Mouse (Mus musculus) heart, postnatal 36 days (tissue): ENCODE measurements around the gene Mst1. TPM values are rescaled to one million over a fixed set of nuclear protein-coding genes. Genes with fewer than 3 reads are reported as not detected.

Experiments used
- DNase-seq, 2 experiments: peaks; one replicate each; pipeline ENCODE4 v3.0.0; 2021 to 2022
- intact Hi-C: fragments of 180-260 bp; cut with DNase I; formaldehyde crosslinking; loops from one replicate; pipeline ENCODE4 v1.15.1; 2025
- total RNA-seq, 2 experiments: library from RNA; stranded (reverse); gene quantifications; 2 replicates each; pipeline ENCODE4 v1.2.3; 2021

Gene Mst1
- total RNA-seq, 2 experiments from 2014 or later = not detected

- no peak for DNase-seq
- intact Hi-C loops = no loop called here
Observed at GRCm38 (mm10) chr9:108056361-108057261, 23.6 kb upstream of the Mst1 start.

GRCm38 (mm10) chr9:108057262-108057562 lies 23.0 kb upstream of the Mst1 start:
- intact Hi-C loops = no loop called here
- no peak for DNase-seq

- intact Hi-C loops = no loop called here
- no peak for DNase-seq
Observed at GRCm38 (mm10) chr9:108058291-108058690, 21.9 kb upstream of the Mst1 start.

GRCm38 (mm10) chr9:108062142-108062541 lies 18.1 kb upstream of the Mst1 start:
- intact Hi-C loops = no loop called here
- no peak for DNase-seq

- DNase-seq = no peak
- intact Hi-C loops = no loop called here
Observed at GRCm38 (mm10) chr9:108063361-108063760, 16.9 kb upstream of the Mst1 start.

DNA sequence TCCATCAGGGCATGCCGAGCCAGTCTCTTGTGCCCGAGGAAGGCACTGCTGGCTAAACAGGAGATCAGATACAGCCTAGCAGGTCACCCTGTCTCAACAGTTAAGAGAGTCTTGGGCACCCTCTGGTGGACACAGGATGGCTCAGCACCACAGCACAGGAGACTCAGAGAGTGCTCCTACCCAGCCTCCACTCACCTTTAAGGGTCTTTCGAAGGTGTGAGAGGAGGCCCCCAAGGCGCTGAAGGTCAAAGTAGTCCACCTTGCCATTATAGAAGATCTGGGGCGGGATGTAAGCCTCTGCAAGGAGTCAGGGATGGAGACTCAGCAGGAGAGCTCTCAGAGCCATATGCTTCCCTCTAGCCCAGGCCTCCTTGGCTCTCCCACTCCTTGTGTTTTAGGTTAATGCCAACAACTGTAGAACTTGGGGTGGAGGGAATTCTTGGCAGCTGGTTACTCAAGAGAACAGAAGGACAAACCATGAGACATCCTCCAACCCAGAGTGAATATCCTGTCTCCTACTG lies 14.7 kb upstream of the Mst1 start:
- DNase-seq = peak; percentile 55 to 56
- intact Hi-C loops = no loop called here

- no peak for DNase-seq
- intact Hi-C loops = loop anchor here (1.0 kb wide), 2 partner anchors 104 to 163 kb away; no protein-coding TSS in a partner anchor
Observed at GRCm38 (mm10) chr9:108067199-108067598, 13.0 kb upstream of the Mst1 start.

- intact Hi-C loops = loop anchor here (1.0 kb wide), 2 partner anchors 105 to 164 kb away; no protein-coding TSS in a partner anchor
- DNase-seq = peak; percentile 88 to 89
Observed at GRCm38 (mm10) chr9:108067900-108068299, 12.3 kb upstream of the Mst1 start.

GRCm38 (mm10) chr9:108069007-108069406 lies 11.2 kb upstream of the Mst1 start:
- intact Hi-C loops = no loop called here
- DNase-seq = no peak

GRCm38 (mm10) chr9:108069529-108069928 lies 10.7 kb upstream of the Mst1 start:
- intact Hi-C loops = no loop called here
- DNase-seq = no peak

DNA sequence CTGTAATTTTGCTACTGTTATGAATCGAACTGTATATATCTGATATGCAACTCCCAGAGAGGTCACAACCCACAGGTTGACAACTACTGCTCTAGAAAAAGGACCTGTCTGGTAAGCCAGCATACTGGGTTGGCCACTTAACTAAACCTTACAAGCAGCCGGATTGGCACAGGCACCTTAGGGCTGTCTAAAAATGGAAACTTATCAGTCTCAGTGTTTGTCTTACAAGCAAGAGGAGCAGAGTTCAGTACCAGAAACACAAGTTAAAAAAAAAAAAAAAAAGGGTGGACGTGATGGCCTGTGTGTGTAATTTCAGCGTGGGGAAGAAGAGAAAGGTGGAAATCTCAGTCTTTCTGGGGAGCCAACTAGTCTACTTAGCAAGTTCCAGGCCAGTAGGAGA lies 8.4 kb upstream of the Mst1 start:
- intact Hi-C loops = no loop called here
- DNase-seq = no peak

DNA sequence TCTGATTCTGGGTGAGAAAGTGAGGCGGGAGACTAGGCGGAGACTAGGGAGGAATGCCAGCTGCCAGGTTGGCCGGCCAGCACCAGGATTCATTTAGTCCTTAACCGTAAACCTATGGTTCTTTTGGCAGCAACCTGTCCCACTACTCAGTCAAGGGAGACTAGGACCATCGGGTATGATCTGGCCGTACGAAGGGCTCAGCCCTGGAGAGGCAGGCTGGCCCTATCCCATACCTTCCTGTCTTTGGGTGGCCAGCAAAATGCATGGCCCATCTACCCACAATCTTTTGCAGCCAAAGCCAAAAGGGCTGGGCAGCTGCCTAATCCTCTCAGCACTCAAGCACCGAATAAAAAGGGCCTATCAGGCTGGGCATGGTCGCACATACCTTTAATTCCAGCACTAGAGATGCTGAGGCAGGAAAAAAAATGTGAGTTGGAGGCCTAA lies 7.7 kb upstream of the Mst1 start:
- intact Hi-C loops = no loop called here
- no peak for DNase-seq

DNA sequence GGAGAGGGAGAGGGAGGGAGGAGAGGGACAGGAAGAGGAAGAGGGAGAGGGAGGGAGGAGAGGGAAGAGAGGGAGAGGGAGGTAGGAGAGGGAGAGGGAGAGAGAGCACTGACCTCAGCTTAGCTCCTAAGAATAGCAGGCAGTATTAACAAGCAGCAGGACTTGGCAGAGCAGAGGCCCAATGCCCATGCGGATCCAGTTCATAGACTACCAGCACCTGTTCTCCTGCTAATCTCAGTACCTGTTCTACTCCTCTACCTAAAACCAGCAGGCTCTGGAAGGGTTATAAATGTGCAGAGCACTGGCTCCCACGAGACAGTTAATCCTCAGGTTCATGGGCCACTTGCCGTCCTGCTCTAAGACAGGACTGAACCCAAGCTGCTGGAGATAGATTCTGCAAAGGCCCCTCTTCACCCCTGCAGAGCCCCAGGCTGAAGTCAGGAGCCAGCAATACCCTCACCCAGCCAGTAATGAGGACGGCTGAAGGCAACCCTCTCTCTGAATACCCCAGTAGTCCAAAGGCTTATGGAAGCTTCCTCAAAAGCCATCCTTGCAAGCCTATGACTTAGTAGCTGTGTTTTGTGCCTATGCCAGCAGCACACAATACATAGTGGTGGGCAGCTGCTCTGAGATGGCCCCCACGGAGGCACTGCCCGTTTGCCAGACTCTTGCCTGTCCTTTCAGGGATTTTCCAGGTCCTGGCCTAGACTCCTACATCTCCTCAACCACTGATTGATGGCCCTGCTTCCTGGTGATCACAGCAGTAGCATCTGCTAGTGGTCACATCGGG lies 6.9 kb upstream of the Mst1 start:
- intact Hi-C loops = no loop called here
- no peak for DNase-seq

DNA sequence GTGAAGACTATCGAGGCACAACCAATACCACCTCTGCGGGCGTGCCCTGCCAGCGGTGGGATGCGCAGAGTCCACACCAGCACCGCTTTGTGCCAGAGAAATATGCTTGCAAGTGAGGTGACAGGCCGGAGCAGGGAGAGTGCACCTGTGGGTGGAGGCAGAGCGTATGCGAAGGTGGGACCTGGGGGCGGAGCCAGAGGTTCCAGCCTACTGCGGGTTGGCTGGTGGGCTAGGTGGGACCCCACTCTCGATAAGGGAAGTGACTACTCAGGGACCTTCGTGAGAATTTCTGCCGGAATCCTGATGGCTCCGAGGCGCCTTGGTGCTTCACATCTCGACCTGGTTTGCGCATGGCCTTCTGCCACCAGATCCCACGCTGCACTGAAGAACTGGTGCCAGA lies 2.3 kb downstream of the Mst1 start:
- intact Hi-C loops = no loop called here
- DNase-seq = no peak

DNA sequence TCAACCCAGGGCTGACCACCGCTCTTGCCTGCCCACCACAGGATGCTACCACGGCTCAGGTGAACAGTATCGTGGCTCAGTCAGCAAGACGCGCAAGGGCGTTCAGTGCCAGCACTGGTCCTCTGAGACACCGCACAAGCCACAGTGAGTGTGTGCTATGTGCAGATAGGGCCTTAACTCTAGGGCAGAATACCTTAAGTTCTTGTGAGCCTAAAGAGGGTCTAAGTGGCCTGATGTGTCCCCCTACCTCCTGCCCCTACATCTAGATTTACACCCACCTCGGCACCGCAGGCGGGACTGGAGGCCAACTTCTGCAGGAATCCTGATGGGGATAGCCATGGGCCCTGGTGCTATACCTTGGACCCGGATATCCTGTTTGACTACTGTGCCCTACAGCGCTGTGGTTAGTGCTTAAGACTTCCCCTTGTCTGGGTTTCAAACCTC lies 2.8 kb downstream of the Mst1 start, which contains the start of gene Rnf123:
TSS of gene Rnf123 (minus strand) at position 359 of the 444 bp plus-strand sequence.
- DNase-seq = no peak
- intact Hi-C loops = no loop called here

- DNase-seq = no peak
- intact Hi-C loops = no loop called here
Observed at GRCm38 (mm10) chr9:108083561-108083960, 3.3 kb downstream of the Mst1 start.

DNA sequence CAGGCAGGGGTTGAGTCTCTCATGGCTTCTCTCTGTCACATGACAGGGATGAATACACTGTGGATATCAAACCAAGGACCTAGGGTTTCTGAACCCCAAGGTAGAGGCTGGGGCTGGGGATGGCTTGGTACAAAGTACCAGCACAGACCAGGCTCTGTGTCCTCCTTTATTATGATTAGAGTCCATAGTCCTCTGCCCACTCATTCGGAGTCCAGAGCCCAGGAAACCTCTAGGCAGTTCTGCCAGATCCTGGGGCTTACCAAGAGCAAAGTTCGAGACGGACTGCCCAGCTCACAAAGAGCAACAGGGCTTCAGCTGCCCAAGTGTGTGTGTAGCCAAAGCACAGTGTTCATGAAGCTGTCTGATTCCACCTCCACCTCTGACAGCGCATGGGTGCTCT lies 5.0 kb downstream of the Mst1 start:
- DNase-seq = no peak
- intact Hi-C loops = no loop called here

- intact Hi-C loops = no loop called here
- DNase-seq = no peak
Observed at GRCm38 (mm10) chr9:108090611-108091120, 10.4 kb downstream of the Mst1 start.

GRCm38 (mm10) chr9:108093586-108093985 lies 13.3 kb downstream of the Mst1 start:
- intact Hi-C loops = no loop called here
- DNase-seq = no peak

DNA sequence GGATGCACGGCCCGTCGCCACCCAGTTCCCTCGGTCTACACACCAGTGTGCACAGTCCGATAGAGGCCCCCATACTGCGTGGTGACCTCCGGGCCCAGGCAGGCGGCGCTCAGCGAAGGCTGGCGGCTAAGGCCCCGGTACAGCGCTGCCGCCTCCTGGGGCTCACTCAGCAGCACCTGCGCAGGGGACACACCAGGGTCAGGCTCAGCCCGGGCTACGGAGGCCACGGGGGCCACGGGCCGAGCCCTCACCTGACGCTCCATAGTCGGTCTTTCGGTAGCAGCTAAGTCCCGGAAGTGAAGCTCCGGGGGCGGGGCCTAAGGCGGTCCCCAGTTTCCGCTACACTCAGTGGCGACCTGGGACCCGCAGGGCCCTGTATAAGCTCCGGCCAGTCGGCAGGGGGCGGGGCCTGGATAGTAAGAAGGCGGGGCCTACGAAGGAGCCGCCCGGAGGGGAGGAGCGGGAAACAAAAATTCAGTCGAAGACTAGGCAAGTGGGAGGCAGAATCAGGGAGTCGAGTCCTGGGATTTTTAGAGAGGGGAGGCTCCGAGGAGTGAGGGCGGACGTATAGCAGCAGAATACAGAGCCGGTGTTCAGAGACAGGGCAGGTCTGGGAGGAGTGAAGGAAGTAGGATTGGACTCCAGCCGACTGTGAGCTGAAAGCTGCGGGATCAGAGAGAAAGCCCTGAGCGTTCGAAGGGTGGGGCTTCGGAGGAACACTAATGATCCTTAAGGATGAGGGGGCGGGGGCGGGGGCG lies 14.1 kb downstream of the Mst1 start, which contains the start of gene Apeh:
TSS of gene Apeh (minus strand) at position 423 of the 758 bp plus-strand sequence.
- intact Hi-C loops = loop anchor here (2.0 kb wide), 1 partner anchor 190 kb away; no protein-coding TSS in a partner anchor

More for the DNA sequence above, 14.1 kb downstream of the Mst1 start, which contains the start of gene Apeh:
- DNase-seq = peak; percentile 95 to 96
